Mouse (Mus musculus) E14TG2a.4 (cell line): Measurements from ENCODE around the gene Rps10.
"Not testable (repeated sequence)": the region's sequence is repeated elsewhere in the genome, so short reads cannot be mapped to it uniquely, and the experiment has no call there.

Source experiments
- H3K27me3 ChIP-seq: 2 replicates; pipeline ENCODE4 v1.6.1; 2014; ENCODE audit warnings: low read length, control low read depth; ENCODE audit not compliant: insufficient read depth
- H3K36me3 ChIP-seq: 2 replicates; pipeline ENCODE4 v1.6.1; 2014; ENCODE audit warnings: low read length, control low read depth; ENCODE audit not compliant: insufficient read depth
- H3K4me1 ChIP-seq: replicated peaks from 2 replicates; pipeline ENCODE4 v1.6.1; 2014; ENCODE audit warnings: low read depth, low read length, control low read depth
- H3K4me3 ChIP-seq: replicated peaks from 2 replicates; pipeline ENCODE4 v1.5.1; 2014; ENCODE audit warnings: mild to moderate bottlenecking, low read length
- H3K9me3 ChIP-seq: 2 replicates; pipeline ENCODE4 v1.6.1; 2014; ENCODE audit warnings: low read length, control low read depth
- CTCF ChIP-seq: conservative IDR thresholded peaks from 2 replicates; pipeline ENCODE4 v1.5.1; 2014; ENCODE audit warnings: low read length
- NANOG ChIP-seq: IDR thresholded peaks from 2 replicates; pipeline ENCODE4 v1.6.1; 2014; ENCODE audit warnings: borderline replicate concordance, low read length, mixed read lengths
- POU5F1 ChIP-seq: IDR thresholded peaks from 2 replicates; pipeline ENCODE4 v1.6.1; 2014; ENCODE audit warnings: low read length, borderline replicate concordance

Rps10 gene

GRCm38 (mm10) chr17:27652046-27652790 lies 15.7 kb upstream of the Rps10 start:
- Histone ChIP-seq H3K4me3 (peak overlapping the region; percentile 4; the same call in 1 of the 2 replicates), H3K9me3 (peaks cover 3% of the 10 kb centered on the region; the same call in 1 of the 2 replicates), H3K27me3 (peaks cover 67% of the 10 kb centered on the region), H3K4me1 (peaks cover 57% of the 10 kb centered on the region), H3K36me3 (no peaks in the 10 kb centered on the region)
- TF ChIP-seq NANOG = no peak
- peak; percentile 27 for TF ChIP-seq CTCF
- no peak for TF ChIP-seq POU5F1

GRCm38 (mm10) chr17:27650586-27650985 lies 14.1 kb upstream of the Rps10 start:
- Histone ChIP-seq H3K27me3 (peaks cover 53% of the 10 kb centered on the region), H3K4me1 (peaks cover 54% of the 10 kb centered on the region), H3K4me3 (no peak overlapping the region), H3K36me3 (no peaks in the 10 kb centered on the region), H3K9me3 (peaks cover 3% of the 10 kb centered on the region; the same call in 1 of the 2 replicates)
- no peak for TF ChIP-seq CTCF
- TF ChIP-seq NANOG = no peak
- TF ChIP-seq POU5F1 = no peak

DNA sequence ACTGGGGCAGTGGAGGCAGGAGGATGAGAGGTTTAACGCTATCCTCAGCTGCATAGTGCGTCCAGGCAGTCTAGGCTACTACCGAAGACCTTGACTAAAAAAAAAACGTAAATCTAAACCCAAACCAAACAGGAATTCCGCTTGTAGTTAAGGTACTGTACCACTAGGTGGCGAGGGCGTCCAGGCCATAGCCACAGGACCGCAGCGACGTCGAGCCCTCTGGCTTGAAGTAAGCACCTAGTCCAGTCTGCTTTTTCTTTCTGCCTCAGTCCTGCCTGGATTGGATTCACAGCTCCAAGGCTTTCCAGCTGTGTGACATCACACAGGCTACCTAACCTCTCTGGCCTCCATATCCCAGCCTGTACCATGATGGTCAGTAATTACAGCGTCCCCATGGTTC lies 13.7 kb upstream of the Rps10 start:
- Histone ChIP-seq H3K27me3 (peaks cover 49% of the 10 kb centered on the region), H3K36me3 (no peaks in the 10 kb centered on the region), H3K9me3 (peaks cover 3% of the 10 kb centered on the region; the same call in 1 of the 2 replicates), H3K4me1 (peaks cover 57% of the 10 kb centered on the region), H3K4me3 (no peak overlapping the region)
- TF ChIP-seq POU5F1 (no peak), CTCF (peak; percentile 82), NANOG (no peak)

- Histone ChIP-seq H3K36me3 (no peaks in the 10 kb centered on the region), H3K4me1 (peaks cover 45% of the 10 kb centered on the region), H3K4me3 (peak overlapping the region; percentile 37; the same call in 1 of the 2 replicates), H3K9me3 (peaks cover 3% of the 10 kb centered on the region; the same call in 1 of the 2 replicates), H3K27me3 (peaks cover 22% of the 10 kb centered on the region)
- TF ChIP-seq POU5F1 = no peak
- TF ChIP-seq CTCF = no peak
- TF ChIP-seq NANOG = no peak
Measured at GRCm38 (mm10) chr17:27645807-27646206, 9.3 kb upstream of the Rps10 start.

- Histone ChIP-seq H3K9me3 (peaks cover 3% of the 10 kb centered on the region; the same call in 1 of the 2 replicates), H3K4me3 (no peak overlapping the region), H3K36me3 (no peaks in the 10 kb centered on the region), H3K4me1 (peaks cover 39% of the 10 kb centered on the region), H3K27me3 (peaks cover 16% of the 10 kb centered on the region)
- peak; percentile 87 for TF ChIP-seq CTCF
- TF ChIP-seq NANOG = no peak
Measured at GRCm38 (mm10) chr17:27644572-27644971, 8.1 kb upstream of the Rps10 start.

GRCm38 (mm10) chr17:27643756-27644155 lies 7.3 kb upstream of the Rps10 start:
- Histone ChIP-seq H3K9me3 (peaks cover 3% of the 10 kb centered on the region; the same call in 1 of the 2 replicates), H3K4me3 (no peak overlapping the region), H3K4me1 (peaks cover 47% of the 10 kb centered on the region), H3K36me3 (no peaks in the 10 kb centered on the region), H3K27me3 (peaks cover 9% of the 10 kb centered on the region)
- TF ChIP-seq POU5F1 (no peak), NANOG (no peak), CTCF (no peak)

DNA sequence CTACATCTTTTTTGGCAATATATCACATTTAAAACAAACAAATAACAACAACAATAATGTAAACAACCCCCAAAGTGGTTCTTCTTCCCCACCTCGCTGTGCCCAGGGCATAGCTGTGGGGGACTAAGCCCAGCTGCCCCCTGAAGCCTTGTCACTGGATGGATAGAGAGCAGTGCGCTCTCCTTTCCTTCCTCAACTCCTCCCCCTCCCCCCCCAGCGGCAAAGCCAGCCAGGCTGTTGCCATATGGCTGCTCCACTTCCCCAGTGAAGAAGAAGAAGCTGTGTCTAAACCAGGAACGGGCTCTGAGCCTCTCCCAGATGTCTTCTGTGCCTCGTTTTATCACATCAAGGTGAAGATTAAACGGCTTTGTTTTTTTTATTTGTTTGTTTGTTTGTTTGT lies 6.6 kb upstream of the Rps10 start:
- TF ChIP-seq NANOG = no peak
- TF ChIP-seq CTCF = no peak
- no peak for TF ChIP-seq POU5F1
- Histone ChIP-seq H3K4me1 (peaks cover 52% of the 10 kb centered on the region), H3K27me3 (peaks cover 2% of the 10 kb centered on the region; the same call in 1 of the 2 replicates), H3K36me3 (no peaks in the 10 kb centered on the region), H3K4me3 (no peak overlapping the region), H3K9me3 (peaks cover 3% of the 10 kb centered on the region; the same call in 1 of the 2 replicates)

DNA sequence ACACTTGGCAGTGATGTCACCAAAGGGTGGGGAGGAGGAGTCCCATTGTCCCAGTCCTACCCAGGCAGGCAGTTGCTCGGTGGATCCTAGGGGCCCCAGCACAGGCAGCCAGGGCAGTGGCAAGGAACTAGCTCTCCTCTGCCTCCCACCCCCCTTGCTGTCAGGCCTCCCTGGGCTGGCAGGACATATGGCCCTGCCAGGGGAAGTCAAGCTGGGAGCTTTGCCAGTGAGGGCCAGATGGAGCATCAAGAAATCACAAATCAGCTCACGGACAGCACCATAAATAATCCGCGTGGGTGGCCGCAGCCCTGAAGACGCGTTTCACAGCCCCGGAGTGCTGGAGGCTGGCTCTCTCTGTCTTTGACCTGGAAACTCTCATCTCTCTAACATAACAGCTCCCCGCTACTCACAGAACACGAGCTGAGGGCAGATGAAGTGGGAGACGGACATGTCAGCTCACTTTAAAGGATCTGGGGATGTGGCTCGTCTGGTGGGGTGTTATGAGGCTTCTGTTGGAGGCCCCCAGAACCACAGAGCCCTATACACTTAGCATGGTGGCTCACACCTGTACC lies 6.1 kb upstream of the Rps10 start:
- Histone ChIP-seq H3K36me3 (no peaks in the 10 kb centered on the region), H3K27me3 (peaks cover 2% of the 10 kb centered on the region; the same call in 1 of the 2 replicates), H3K4me1 (peaks cover 55% of the 10 kb centered on the region), H3K4me3 (no peak overlapping the region), H3K9me3 (peaks cover 2% of the 10 kb centered on the region; the same call in 1 of the 2 replicates)
- TF ChIP-seq NANOG (no peak), POU5F1 (no peak), CTCF (no peak)

DNA sequence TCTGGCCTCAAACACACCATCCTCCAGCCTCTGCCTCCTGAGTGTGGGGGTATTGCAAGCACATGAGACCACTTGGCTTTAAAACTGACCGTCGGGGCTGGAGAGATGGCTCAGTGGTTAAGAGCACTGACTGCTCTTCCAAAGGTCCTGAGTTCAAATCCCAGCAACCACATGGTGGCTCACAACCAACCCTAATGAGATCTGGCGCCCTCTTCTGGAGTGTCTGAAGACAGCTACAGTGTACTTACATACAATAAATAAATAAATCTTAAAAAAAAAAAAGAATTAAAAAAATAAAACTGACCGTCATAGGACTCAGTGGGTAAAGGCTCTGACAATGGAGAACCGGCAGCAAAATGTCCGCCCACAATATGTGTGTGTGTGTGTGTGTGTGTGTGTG lies 3.4 kb upstream of the Rps10 start:
- H3K27me3 ChIP-seq, H3K36me3 ChIP-seq, H3K9me3 ChIP-seq, H3K4me3 ChIP-seq: not testable (repeated sequence)
- H3K4me1 ChIP-seq = peaks cover 60% of the 10 kb centered on the region
